Mouse (Mus musculus): ENCODE data around the gene Mfsd6l. TPM values are rescaled to one million over a fixed set of nuclear protein-coding genes. Genes with fewer than 3 reads are reported as not detected.

Gene Mfsd6l
- polyA plus RNA-seq, 1 experiment from 2014 or later, result 2.1 TPM

DNA sequence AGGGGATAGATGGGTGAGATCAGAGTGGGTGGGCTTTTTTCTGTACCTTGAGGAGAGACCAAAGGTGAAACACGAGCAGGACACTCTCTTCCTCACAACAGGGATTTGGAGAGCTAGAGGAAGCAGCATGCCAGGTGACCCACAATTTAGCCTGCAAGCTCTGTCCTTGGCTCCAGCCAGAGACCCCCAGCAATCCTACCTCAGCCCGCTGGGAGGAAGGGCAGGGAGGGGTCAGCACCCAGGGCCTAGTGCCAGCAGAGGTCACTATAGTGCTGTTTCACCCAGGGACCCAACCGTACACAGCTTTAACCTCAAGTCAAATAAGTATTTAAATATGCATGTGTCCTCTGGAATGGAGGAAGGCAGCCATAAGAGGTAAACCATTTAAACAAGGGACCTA, 29.9 kb downstream of the Mfsd6l start:
- Histone ChIP-seq H3K9ac (no peak overlapping the region), H3K27ac (no peak overlapping the region), H3K4me3 (replicated peaks) (no peak overlapping the region), H3K4me2 (no peak overlapping the region), H3K27me3 (no peaks in the 10 kb centered on the region), H3K4me1 (peaks cover 21% of the 10 kb centered on the region), H3K36me3 (no peaks in the 10 kb centered on the region), H3K9me3 (replicated peaks) (no peaks in the 10 kb centered on the region)
- WGBS, result 21% methylated on average over 3 of the region's 3 CpGs
- ATAC-seq (replicated peaks; ENCODE audit: low FRiP score), result no peak

- H3K27ac ChIP-seq, result no peak within 1 kb of the TSS
- no peak within 1 kb of the TSS for H3K4me3 ChIP-seq (replicated peaks)
- ATAC-seq (replicated peaks; ENCODE audit: low FRiP score), result no peak
- WGBS, result 71% methylated on average over 5 of the region's 5 CpGs
- H3K9me3 ChIP-seq (replicated peaks), result no peaks in the 10 kb centered on the region
- no peaks in the 10 kb centered on the region for H3K36me3 ChIP-seq
- peaks cover 28% of the 10 kb centered on the region for H3K4me1 ChIP-seq
- no peaks in the 10 kb centered on the region for H3K27me3 ChIP-seq
- H3K4me2 ChIP-seq, result no peak within 1 kb of the TSS
- no peak within 1 kb of the TSS for H3K9ac ChIP-seq
Measured at GRCm38 (mm10) chr11:68586721-68587120, 30.7 kb downstream of the Mfsd6l start, which contains the start of gene Ccdc42. Gene Ccdc42, plus strand, starts transcription at chr11:68587021.

- H3K9me3 ChIP-seq (replicated peaks), result no peaks in the 10 kb centered on the region
- H3K4me1 ChIP-seq, result peaks cover 46% of the 10 kb centered on the region
- no peak overlapping the region for H3K9ac ChIP-seq
- ATAC-seq (replicated peaks; ENCODE audit: low FRiP score), result peak; percentile 50; the same call in 1 of the 2 replicates
- peak overlapping the region; percentile 78 for H3K27ac ChIP-seq
- no peaks in the 10 kb centered on the region for H3K36me3 ChIP-seq
- H3K27me3 ChIP-seq, result no peaks in the 10 kb centered on the region
- H3K4me3 ChIP-seq (replicated peaks), result no peak overlapping the region
- WGBS, result 64% methylated on average over 8 of the region's 8 CpGs
- no peak overlapping the region for H3K4me2 ChIP-seq
Measured at GRCm38 (mm10) chr11:68589055-68589809, 33.2 kb downstream of the Mfsd6l start.

DNA sequence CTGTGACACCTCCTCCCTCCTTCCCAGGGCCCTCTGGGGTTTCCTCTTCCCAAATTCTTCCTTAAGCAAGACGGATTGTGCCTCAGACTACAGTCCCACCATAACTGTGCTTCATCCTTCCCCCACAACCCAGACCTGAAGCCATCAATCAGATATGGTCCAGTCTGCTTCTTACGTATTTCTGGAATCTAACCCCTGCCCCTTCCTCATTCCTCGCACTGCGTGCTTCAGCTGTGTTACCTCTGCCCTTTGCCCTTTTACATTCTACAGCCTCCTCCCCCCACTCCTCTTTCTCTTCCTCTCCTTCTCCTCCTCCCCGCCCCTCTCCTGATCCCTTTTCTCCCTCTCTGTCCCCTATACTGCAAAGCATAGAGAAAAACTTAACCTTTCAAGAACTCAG, 35.7 kb downstream of the Mfsd6l start:
- peak overlapping the region; percentile 78 for H3K27ac ChIP-seq
- no peak overlapping the region for H3K4me2 ChIP-seq
- H3K4me3 ChIP-seq (replicated peaks), result no peak overlapping the region
- peaks cover 51% of the 10 kb centered on the region for H3K4me1 ChIP-seq
- no peak overlapping the region for H3K9ac ChIP-seq
- ATAC-seq (replicated peaks; ENCODE audit: low FRiP score), result no peak; the same call in 1 of the 2 replicates
- no peaks in the 10 kb centered on the region for H3K27me3 ChIP-seq
- WGBS, result 11% methylated on average over 5 of the region's 5 CpGs
- H3K9me3 ChIP-seq (replicated peaks), result no peaks in the 10 kb centered on the region
- no peaks in the 10 kb centered on the region for H3K36me3 ChIP-seq

- H3K4me3 ChIP-seq (replicated peaks), result no peak overlapping the region
- H3K27me3 ChIP-seq, result no peaks in the 10 kb centered on the region
- H3K36me3 ChIP-seq, result no peaks in the 10 kb centered on the region
- no peaks in the 10 kb centered on the region for H3K9me3 ChIP-seq (replicated peaks)
- no peak for ATAC-seq (replicated peaks; ENCODE audit: low FRiP score)
- H3K27ac ChIP-seq, result peak overlapping the region; percentile 25; the same call in 1 of the 2 replicates
- H3K4me2 ChIP-seq, result no peak overlapping the region
- no peak overlapping the region for H3K9ac ChIP-seq
- H3K4me1 ChIP-seq, result peaks cover 57% of the 10 kb centered on the region
- 52% methylated on average over 3 of the region's 3 CpGs for whole genome bisulfite sequencing
Measured at GRCm38 (mm10) chr11:68593247-68593646, 37.3 kb downstream of the Mfsd6l start.

GRCm38 (mm10) chr11:68597912-68598311, 41.9 kb downstream of the Mfsd6l start:
- peaks cover 59% of the 10 kb centered on the region for H3K4me1 ChIP-seq
- no peak overlapping the region for H3K4me3 ChIP-seq (replicated peaks)
- 85% methylated on average over 2 of the region's 2 CpGs for WGBS
- no peak overlapping the region for H3K27ac ChIP-seq
- no peaks in the 10 kb centered on the region for H3K27me3 ChIP-seq
- no peak for ATAC-seq (replicated peaks; ENCODE audit: low FRiP score)
- H3K9ac ChIP-seq, result no peak overlapping the region
- H3K9me3 ChIP-seq (replicated peaks), result no peaks in the 10 kb centered on the region
- no peaks in the 10 kb centered on the region for H3K36me3 ChIP-seq
- no peak overlapping the region for H3K4me2 ChIP-seq

- H3K4me1 ChIP-seq, result peaks cover 50% of the 10 kb centered on the region
- H3K27me3 ChIP-seq, result no peaks in the 10 kb centered on the region
- peak; percentile 67 for ATAC-seq (replicated peaks; ENCODE audit: low FRiP score)
- WGBS, result 10% methylated on average over 6 of the region's 6 CpGs
- H3K9ac ChIP-seq, result no peak overlapping the region
- no peaks in the 10 kb centered on the region for H3K9me3 ChIP-seq (replicated peaks)
- H3K36me3 ChIP-seq, result no peaks in the 10 kb centered on the region
- H3K4me2 ChIP-seq, result no peak overlapping the region
- H3K27ac ChIP-seq, result peak overlapping the region; percentile 88
- H3K4me3 ChIP-seq (replicated peaks), result no peak overlapping the region
Measured at GRCm38 (mm10) chr11:68600551-68601021, 44.6 kb downstream of the Mfsd6l start.

- WGBS, result 12% methylated on average over 9 of the region's 9 CpGs
- peak; percentile 16; the same call in 1 of the 2 replicates for ATAC-seq (replicated peaks; ENCODE audit: low FRiP score)
- H3K36me3 ChIP-seq, result no peaks in the 10 kb centered on the region
- peaks cover 46% of the 10 kb centered on the region for H3K4me1 ChIP-seq
- H3K4me2 ChIP-seq, result no peak overlapping the region
- no peaks in the 10 kb centered on the region for H3K9me3 ChIP-seq (replicated peaks)
- no peak overlapping the region for H3K9ac ChIP-seq
- H3K27ac ChIP-seq, result peak overlapping the region; percentile 88
- H3K27me3 ChIP-seq, result no peaks in the 10 kb centered on the region
- H3K4me3 ChIP-seq (replicated peaks), result no peak overlapping the region
Measured at GRCm38 (mm10) chr11:68601486-68601991, 45.6 kb downstream of the Mfsd6l start.

GRCm38 (mm10) chr11:68602200-68602931, 46.4 kb downstream of the Mfsd6l start:
- peaks cover 39% of the 10 kb centered on the region for H3K4me1 ChIP-seq
- no peaks in the 10 kb centered on the region for H3K36me3 ChIP-seq
- no peak overlapping the region for H3K9ac ChIP-seq
- H3K27me3 ChIP-seq, result no peaks in the 10 kb centered on the region
- no peaks in the 10 kb centered on the region for H3K9me3 ChIP-seq (replicated peaks)
- H3K4me2 ChIP-seq, result 0 out of 2 replicates have a peak overlapping the region, but pooled peaks have one; percentile 7
- H3K27ac ChIP-seq, result peak overlapping the region; percentile 88
- no peak overlapping the region for H3K4me3 ChIP-seq (replicated peaks)
- ATAC-seq (replicated peaks; ENCODE audit: low FRiP score), result peak; percentile 66
- WGBS, result 6% methylated on average over 8 of the region's 8 CpGs

DNA sequence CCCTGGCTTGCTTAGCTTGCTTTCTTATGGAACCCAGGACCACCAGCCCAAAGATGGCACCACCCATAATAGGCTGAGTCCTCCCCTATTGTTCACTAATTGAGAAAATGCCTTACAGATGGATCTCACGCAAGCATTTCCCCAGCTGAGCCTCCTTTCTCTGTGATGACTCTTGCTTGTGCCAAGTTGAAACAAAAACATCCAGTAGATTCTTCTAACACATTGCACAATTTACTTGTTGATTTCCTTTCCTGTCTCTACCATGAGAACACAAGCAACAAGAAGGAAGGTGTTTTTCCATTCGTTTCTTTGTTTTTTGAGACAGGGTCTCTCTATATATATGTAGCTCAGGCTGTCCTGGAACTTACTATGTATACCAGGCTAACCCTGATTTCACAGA, 51.1 kb downstream of the Mfsd6l start:
- Histone ChIP-seq H3K27me3 (no peaks in the 10 kb centered on the region), H3K9ac (no peak overlapping the region), H3K9me3 (replicated peaks) (no peaks in the 10 kb centered on the region), H3K4me3 (replicated peaks) (no peak overlapping the region), H3K36me3 (no peaks in the 10 kb centered on the region), H3K27ac (no peak overlapping the region), H3K4me2 (no peak overlapping the region), H3K4me1 (peaks cover 34% of the 10 kb centered on the region)
- ATAC-seq (replicated peaks; ENCODE audit: low FRiP score), result no peak
- 90% methylated on average over 2 of the region's 2 CpGs for whole genome bisulfite sequencing

Measured in kidney, embryonic 15.5 days (tissue).